Mouse (Mus musculus) E14TG2a.4 (cell line): ENCODE measurements at regions not wholly inside any gene's neighbourhood (a gene's known extent, or its start where the extent isn't known, plus 50 kb on each side); places are given as distances from the start of the nearest gene placed in this dataset.

ENCODE experiments used
- H3K27me3 ChIP-seq: 2 replicates; pipeline ENCODE4 v1.6.1; 2014; ENCODE audit warnings: low read length, control low read depth; ENCODE audit not compliant: insufficient read depth
- H3K36me3 ChIP-seq: 2 replicates; pipeline ENCODE4 v1.6.1; 2014; ENCODE audit warnings: low read length, control low read depth; ENCODE audit not compliant: insufficient read depth
- H3K4me1 ChIP-seq: replicated peaks from 2 replicates; pipeline ENCODE4 v1.6.1; 2014; ENCODE audit warnings: low read depth, low read length, control low read depth
- H3K4me3 ChIP-seq: replicated peaks from 2 replicates; pipeline ENCODE4 v1.5.1; 2014; ENCODE audit warnings: mild to moderate bottlenecking, low read length
- H3K9me3 ChIP-seq: 2 replicates; pipeline ENCODE4 v1.6.1; 2014; ENCODE audit warnings: low read length, control low read depth
- CTCF ChIP-seq: conservative IDR thresholded peaks from 2 replicates; pipeline ENCODE4 v1.5.1; 2014; ENCODE audit warnings: low read length
- NANOG ChIP-seq: IDR thresholded peaks from 2 replicates; pipeline ENCODE4 v1.6.1; 2014; ENCODE audit warnings: borderline replicate concordance, low read length, mixed read lengths
- POU5F1 ChIP-seq: IDR thresholded peaks from 2 replicates; pipeline ENCODE4 v1.6.1; 2014; ENCODE audit warnings: low read length, borderline replicate concordance

GRCm38 (mm10) chrX:17965375-17965774 lies 180.3 kb upstream of the Dusp21 start:
- Histone ChIP-seq H3K4me1 (no peaks in the 10 kb centered on the region), H3K27me3 (no peaks in the 10 kb centered on the region), H3K36me3 (no peaks in the 10 kb centered on the region), H3K4me3 (no peak overlapping the region), H3K9me3 (no peaks in the 10 kb centered on the region; the same call in 1 of the 2 replicates)
- TF ChIP-seq POU5F1 (no peak), NANOG (no peak), CTCF (no peak)

GRCm38 (mm10) chrX:18014361-18014760 lies 131.3 kb upstream of the Dusp21 start:
- Histone ChIP-seq H3K27me3 (no peaks in the 10 kb centered on the region), H3K36me3 (no peaks in the 10 kb centered on the region), H3K9me3 (peaks cover 21% of the 10 kb centered on the region), H3K4me3 (no peak overlapping the region), H3K4me1 (no peaks in the 10 kb centered on the region)
- TF ChIP-seq CTCF (no peak), NANOG (peak; percentile 32; the same call in 1 of the 2 replicates)

GRCm38 (mm10) chrX:18048621-18049020 lies 97.0 kb upstream of the Dusp21 start:
- TF ChIP-seq NANOG (no peak), CTCF (no peak), POU5F1 (no peak)
- Histone ChIP-seq H3K4me1 (no peaks in the 10 kb centered on the region), H3K27me3 (no peaks in the 10 kb centered on the region), H3K36me3 (no peaks in the 10 kb centered on the region), H3K9me3 (peaks cover 19% of the 10 kb centered on the region), H3K4me3 (no peak overlapping the region)

GRCm38 (mm10) chrX:18081449-18081848 lies 64.2 kb upstream of the Dusp21 start:
- TF ChIP-seq NANOG (no peak), CTCF (no peak), POU5F1 (no peak)
- no peaks in the 10 kb centered on the region for H3K36me3 ChIP-seq
- H3K4me1 ChIP-seq: no peaks in the 10 kb centered on the region
- peaks cover 8% of the 10 kb centered on the region for H3K9me3 ChIP-seq
- no peak overlapping the region for H3K4me3 ChIP-seq
- H3K27me3 ChIP-seq: no peaks in the 10 kb centered on the region

GRCm38 (mm10) chrX:18093274-18093673 lies 52.4 kb upstream of the Dusp21 start:
- no peak overlapping the region for H3K4me3 ChIP-seq
- H3K9me3 ChIP-seq: no peaks in the 10 kb centered on the region
- H3K27me3 ChIP-seq: no peaks in the 10 kb centered on the region
- no peak for TF ChIP-seq NANOG
- no peak for TF ChIP-seq CTCF
- TF ChIP-seq POU5F1: no peak
- no peaks in the 10 kb centered on the region for H3K4me1 ChIP-seq
- no peaks in the 10 kb centered on the region for H3K36me3 ChIP-seq
